ENCODE assay signal across 26 mouse cellular contexts in the genomic region with DNA sequence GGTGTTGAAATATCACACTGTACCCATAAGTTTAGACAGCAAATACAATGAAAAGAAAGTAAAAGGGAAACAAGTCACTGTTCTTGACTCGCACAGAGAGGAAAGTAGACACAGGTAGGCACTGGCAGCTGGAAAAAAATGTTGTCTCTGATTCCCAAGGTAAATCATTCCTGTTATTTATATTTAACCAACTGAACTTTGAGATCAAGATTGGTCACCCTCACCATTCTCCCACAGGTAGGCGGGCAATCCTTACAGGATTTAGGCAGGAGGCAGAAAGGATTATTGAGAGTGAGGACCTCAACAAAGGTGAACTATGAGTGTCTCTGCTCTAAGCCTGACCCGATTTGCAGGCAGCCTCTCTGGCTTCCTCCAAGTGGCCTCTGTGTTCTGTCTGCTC. TPM values are rescaled to one million over a fixed set of nuclear protein-coding genes. Genes with fewer than 3 reads are reported as not detected.
DNase-seq lines count a peak whose midpoint lies in the region; ATAC-seq and TF ChIP-seq lines count a peak whose summit lies in the region.
"Had no signal": no experiment of that assay in that cellular context is flagged by ENCODE, and none has a peak within 500 bp of the region (broad histone marks: within the 10 kb centered on the region; RNA-seq: fewer than 3 reads in every experiment).

A gene (plus strand): TSS at position 249 of the 400 bp plus-strand sequence.

- H3K27ac ChIP-seq in kidney, adult 2 months (ENCODE audit: insufficient read depth, low read depth, low read length): peak within 1 kb of the TSS; percentile 82
- no peak within 1 kb of the TSS; the same call in 1 of the 2 replicates for H3K27ac ChIP-seq in kidney, embryonic 16.5 days (ENCODE audit: low read length)
- H3K27ac ChIP-seq in hindbrain, embryonic 14.5 days: no peak within 1 kb of the TSS
- H3K27ac ChIP-seq: embryonic facial prominence, embryonic 15.5 days; forebrain, embryonic 15.5 days had no signal

- no peak within 1 kb of the TSS for H3K9ac ChIP-seq in kidney, embryonic 16.5 days (replicated peaks; ENCODE audit: low read length)
- H3K9ac ChIP-seq in hindbrain, embryonic 14.5 days: no peak within 1 kb of the TSS
- H3K9ac ChIP-seq: embryonic facial prominence, embryonic 15.5 days; forebrain, embryonic 15.5 days; heart, embryonic 12.5 days had no signal

- 59% methylated on average over 3 of the region's 3 CpGs for WGBS in kidney, adult 2 months
- WGBS in kidney, embryonic 16.5 days: 76% methylated on average over 3 of the region's 3 CpGs
- WGBS in hindbrain, embryonic 14.5 days: 84% methylated on average over 3 of the region's 3 CpGs

- DNase-seq in kidney, adult 2 months: peak; percentile 83
- DNase-seq in kidney, adult 8-10 months: peak; percentile 62 to 80
- DNase-seq in kidney, postnatal 25 days: peak; percentile 42 to 67
- no peak for DNase-seq in frontal cortex, adult 2 months (ENCODE audit: extremely low spot score in 1 of 2, low spot score in 1 of 2)
- no peak for DNase-seq in gastrocnemius, postnatal 10 days
- DNase-seq in hindbrain, embryonic 14.5 days (ENCODE audit: low spot score): no peak
- DNase-seq: adrenal gland, adult 8-10 months; adrenal gland, postnatal 36 days; cerebellum, adult 2 months; cerebellum, postnatal 10 days; embryo, embryonic 11 days; gastrocnemius, postnatal 14 days had no signal

- H3K4me3 ChIP-seq in kidney, adult 2 months (ENCODE audit: insufficient read depth, low read depth, low read length): peak within 1 kb of the TSS; percentile 57
- H3K4me3 ChIP-seq in kidney, embryonic 16.5 days (ENCODE audit: low read length): peak within 1 kb of the TSS; percentile 21
- no peak within 1 kb of the TSS for H3K4me3 ChIP-seq in hindbrain, embryonic 14.5 days (replicated peaks; ENCODE audit: low read length)
- H3K4me3 ChIP-seq: embryonic facial prominence, embryonic 15.5 days; erythroblast, embryonic 14.5 days; forebrain, embryonic 15.5 days; heart, embryonic 12.5 days had no signal

- no peaks in the 10 kb centered on the region for H3K9me3 ChIP-seq in kidney, embryonic 16.5 days (ENCODE audit: low read length)
- no peaks in the 10 kb centered on the region for H3K9me3 ChIP-seq in hindbrain, embryonic 14.5 days (ENCODE audit: control insufficient read depth, low read length)
- H3K9me3 ChIP-seq: embryonic facial prominence, embryonic 15.5 days; forebrain, embryonic 15.5 days; heart, embryonic 12.5 days had no signal

- H3K4me2 ChIP-seq in kidney, embryonic 16.5 days (replicated peaks; ENCODE audit: low read depth, low read length): no peak within 1 kb of the TSS
- H3K4me2 ChIP-seq in hindbrain, embryonic 14.5 days (replicated peaks): no peak within 1 kb of the TSS
- H3K4me2 ChIP-seq: embryonic facial prominence, embryonic 15.5 days; forebrain, embryonic 15.5 days; heart, embryonic 12.5 days had no signal

- H3K27me3 ChIP-seq in kidney, adult 2 months (replicated peaks; ENCODE audit: control insufficient read depth, insufficient read depth, low read length): no peaks in the 10 kb centered on the region
- no peaks in the 10 kb centered on the region for H3K27me3 ChIP-seq in kidney, embryonic 16.5 days (ENCODE audit: insufficient read depth, low read length)
- no peaks in the 10 kb centered on the region for H3K27me3 ChIP-seq in hindbrain, embryonic 14.5 days (ENCODE audit: control insufficient read depth, insufficient read depth, low read length)
- H3K27me3 ChIP-seq: embryonic facial prominence, embryonic 15.5 days; forebrain, embryonic 15.5 days; heart, embryonic 12.5 days had no signal

- peak; percentile 12 for TF ChIP-seq POLR2A in kidney, adult 2 months (IDR thresholded peaks at IDR 0.05; ENCODE audit: low read depth, low read length)

- peak; percentile 67 for ATAC-seq in kidney, embryonic 16.5 days (ENCODE audit: low FRiP score, low TSS enrichment)
- ATAC-seq in hindbrain, embryonic 14.5 days (ENCODE audit: low FRiP score): no peak
- ATAC-seq: forebrain, embryonic 15.5 days; hindbrain, embryonic 16.5 days had no signal

- TF ChIP-seq CTCF in kidney, adult 2 months (conservative IDR thresholded peaks at IDR 0.05; ENCODE audit: insufficient read depth, insufficient read length, low read depth, low read length): no peak

- no peaks in the 10 kb centered on the region; the same call in 1 of the 2 replicates for H3K36me3 ChIP-seq in kidney, adult 2 months (ENCODE audit: control insufficient read depth, insufficient read depth, low read length)
- no peaks in the 10 kb centered on the region for H3K36me3 ChIP-seq in kidney, embryonic 16.5 days (ENCODE audit: insufficient read depth, low read length)
- no peaks in the 10 kb centered on the region for H3K36me3 ChIP-seq in hindbrain, embryonic 14.5 days (replicated peaks; ENCODE audit: control insufficient read depth, insufficient read depth)
- H3K36me3 ChIP-seq: embryonic facial prominence, embryonic 15.5 days; forebrain, embryonic 15.5 days; heart, embryonic 12.5 days had no signal

- H3K4me1 ChIP-seq in kidney, adult 2 months (ENCODE audit: control insufficient read depth, insufficient read depth, low read length): peaks cover 2% of the 10 kb centered on the region; the same call in 1 of the 2 replicates
- H3K4me1 ChIP-seq in kidney, embryonic 16.5 days (ENCODE audit: insufficient read depth, low read length): no peaks in the 10 kb centered on the region
- H3K4me1 ChIP-seq in hindbrain, embryonic 14.5 days (replicated peaks; ENCODE audit: control insufficient read depth, insufficient read depth, low read length): no peaks in the 10 kb centered on the region
- H3K4me1 ChIP-seq: embryonic facial prominence, embryonic 15.5 days; forebrain, embryonic 15.5 days; heart, embryonic 12.5 days had no signal

RNA-seq across cellular contexts. Expression of the gene that starts here (rescaled TPM):
- 234 and 244 TPM in 2 replicates for polyA plus RNA-seq in kidney, adult 2 months (2012; rRNA removed)
- polyA plus RNA-seq in kidney, embryonic 16.5 days (2015; fragmentation: Nextera tagmentation; extraction: Ambion mirVana): 41.3 and 57.4 TPM in 2 replicates
- not detected in 2 replicates for polyA plus RNA-seq in frontal cortex, adult 2 months (2012; rRNA removed)
- total RNA-seq in gastrocnemius, postnatal 10 days (2021): not detected
- polyA plus RNA-seq in hindbrain, embryonic 14.5 days (2014; fragmentation: Nextera tagmentation; extraction: Ambion mirVana): not detected in 2 replicates
- total RNA-seq: adrenal gland, postnatal 36 days; ES-E14; gastrocnemius, postnatal 14 days; granulocyte monocyte progenitor cell, adult 5-6 weeks; heart, adult 8-10 months; heart, postnatal 25 days had no signal
- polyA plus RNA-seq: cerebellum, adult 2 months; embryonic facial prominence, embryonic 11.5 days; embryonic facial prominence, embryonic 15.5 days; erythroblast, embryonic 14.5 days; forebrain, embryonic 11.5 days; forebrain, embryonic 15.5 days; heart, embryonic 12.5 days; heart, embryonic 16.5 days; hindbrain, embryonic 11.5 days; hindbrain, embryonic 16.5 days had no signal

Comparison
In these comparisons a context has a peak if more than half of its experiments do, and no peak if none do; other contexts are left out.
1. RNA of the gene that starts here (polyA plus RNA-seq): 234 to 244 TPM in kidney, adult 2 months and 41.3 to 57.4 TPM in kidney, embryonic 16.5 days; not detected in frontal cortex, adult 2 months and not detected in hindbrain, embryonic 14.5 days; every median in the first group is over 10 times any median in the second.
2. DNase-seq: peak in kidney, adult 2 months (single experiment), kidney, adult 8-10 months (2 of 2) and kidney, postnatal 25 days (2 of 2); none in frontal cortex, adult 2 months (0 of 2), gastrocnemius, postnatal 10 days (single experiment) and hindbrain, embryonic 14.5 days (single experiment).